Mouse (Mus musculus) left cerebral cortex, adult 9 months (tissue): ENCODE data around the gene Mup2.
"Not testable (repeated sequence)": the region's sequence is repeated elsewhere in the genome, so short reads cannot be mapped to it uniquely, and the experiment has no call there.

Experiments
- DNase-seq, 2 experiments: peaks; one replicate each; pipeline ENCODE4 v3.0.0; 2022; ENCODE audit warnings: low spot score in 2 of 2

Gene Mup2

GRCm38 (mm10) chr4:60154189-60154588, at the start of gene Mup2:
TSS of gene Mup2 (minus strand) at chr4:60154289.
- not testable (repeated sequence) for DNase-seq
